Mouse (Mus musculus) lung, adult 2 months (tissue): ENCODE data around the gene Actr3b.

ENCODE experiments used
- CTCF ChIP-seq: fragments of 200-500 bp; IDR thresholded peaks from 2 replicates; pipeline ENCODE4 v1.5.1; 2011; ENCODE audit warnings: mild to moderate bottlenecking, low read length, control low read depth; ENCODE audit not compliant: insufficient read depth
- POLR2A ChIP-seq: fragments of 200-500 bp; IDR thresholded peaks from 2 replicates; pipeline ENCODE4 v1.6.1; 2011; ENCODE audit warnings: low read depth, mild to moderate bottlenecking, control low read depth, low read length, borderline replicate concordance; ENCODE audit errors: extremely low read depth

- TF ChIP-seq CTCF (no peak), POLR2A (no peak)
Observed at GRCm38 (mm10) chr5:25751552-25751951, 8.2 kb upstream of the Actr3b start.
